18 mouse cellular contexts compared by ENCODE assay signal in the genomic region with DNA sequence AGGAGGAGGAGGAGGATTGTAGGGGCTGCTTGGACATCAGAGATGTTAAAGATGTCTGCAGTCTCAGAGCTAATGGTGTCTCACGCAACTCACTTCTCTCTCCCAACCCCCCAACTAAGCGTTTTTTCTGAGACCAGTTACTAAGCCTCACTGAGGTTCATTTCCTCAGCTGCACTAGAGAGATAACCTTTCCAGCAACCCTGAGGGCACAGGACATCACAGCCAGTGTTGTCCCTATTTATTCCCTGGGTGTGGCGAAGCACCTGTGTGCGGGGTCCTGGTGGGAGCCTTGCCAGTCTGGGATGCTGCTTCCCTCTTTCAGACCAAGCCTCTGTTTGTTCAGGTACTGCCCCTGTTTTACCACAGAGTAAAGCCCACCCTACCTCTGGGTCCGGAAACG. TPM values are rescaled to one million over a fixed set of nuclear protein-coding genes. Genes with fewer than 3 reads are reported as not detected.
A peak's percentile ranks its signal among the peaks of the same experiment; 100 is the strongest.
DNase-seq lines count a peak whose midpoint lies in the region; ATAC-seq and TF ChIP-seq lines count a peak whose summit lies in the region.
"Had no signal": no experiment of that assay in that cellular context is flagged by ENCODE, and none has a peak within 500 bp of the region (broad histone marks: within the 10 kb centered on the region; RNA-seq: fewer than 3 reads in every experiment).

No protein-coding gene starts in this region.

- H3K9ac ChIP-seq in hindbrain, postnatal 0 days (replicated peaks; ENCODE audit: low read length), result no peak overlapping the region
- H3K9ac ChIP-seq in lung, postnatal 0 days (replicated peaks; ENCODE audit: low read depth), result no peak overlapping the region
- H3K9ac ChIP-seq in liver, embryonic 12.5 days, result 0 out of 2 replicates have a peak overlapping the region, but pooled peaks have one; percentile 19
- H3K9ac ChIP-seq: embryonic facial prominence, embryonic 13.5 days; hindbrain, embryonic 14.5 days; neural tube, embryonic 13.5 days had no signal

- H3K36me3 ChIP-seq in hindbrain, embryonic 10.5 days, result no peaks in the 10 kb centered on the region
- H3K36me3 ChIP-seq in hindbrain, postnatal 0 days (ENCODE audit: insufficient read depth, low read length), result no peaks in the 10 kb centered on the region
- H3K36me3 ChIP-seq in lung, postnatal 0 days (ENCODE audit: insufficient read depth, low read length), result no peaks in the 10 kb centered on the region
- H3K36me3 ChIP-seq in liver, embryonic 12.5 days, result no peaks in the 10 kb centered on the region
- H3K36me3 ChIP-seq: embryonic facial prominence, embryonic 13.5 days had no signal

- no peak overlapping the region for H3K4me2 ChIP-seq in hindbrain, postnatal 0 days (ENCODE audit: low read depth, low read length)
- H3K4me2 ChIP-seq in lung, postnatal 0 days (replicated peaks; ENCODE audit: low read depth, low read length), result no peak overlapping the region
- peak overlapping the region; percentile 62 for H3K4me2 ChIP-seq in liver, embryonic 12.5 days
- H3K4me2 ChIP-seq: embryonic facial prominence, embryonic 13.5 days; hindbrain, embryonic 14.5 days; neural tube, embryonic 13.5 days had no signal

- no peak overlapping the region for H3K4me3 ChIP-seq in hindbrain, embryonic 10.5 days
- no peak overlapping the region for H3K4me3 ChIP-seq in hindbrain, postnatal 0 days (ENCODE audit: low read length)
- H3K4me3 ChIP-seq in lung, postnatal 0 days (ENCODE audit: low read depth, low read length), result no peak overlapping the region
- H3K4me3 ChIP-seq in liver, embryonic 12.5 days, result peak overlapping the region; percentile 23; the same call in 1 of the 2 replicates
- H3K4me3 ChIP-seq: embryonic facial prominence, embryonic 13.5 days; neural tube, embryonic 13.5 days had no signal

- DNase-seq in hindbrain, embryonic 10.5 days (ENCODE audit: low spot score), result no peak
- DNase-seq in hindbrain, postnatal 0 days (ENCODE audit: low spot score), result no peak
- DNase-seq in lung, postnatal 0 days (ENCODE audit: low spot score), result no peak
- no peak for DNase-seq in lung, postnatal 36 days
- no peak for DNase-seq in adrenal gland, adult 18-20 months (ENCODE audit: low spot score in 2 of 2)
- DNase-seq: adrenal gland, adult 8-10 months; cerebellum, postnatal 36 days; gastrocnemius, postnatal 14 days; kidney, postnatal 4 days; retina, postnatal 1 day; thymus, adult 18-20 months had no signal

- H3K27ac ChIP-seq in hindbrain, embryonic 10.5 days, result peak overlapping the region; percentile 31
- no peak overlapping the region for H3K27ac ChIP-seq in hindbrain, postnatal 0 days
- peak overlapping the region; percentile 59; the same call in 1 of the 2 replicates for H3K27ac ChIP-seq in lung, postnatal 0 days (ENCODE audit: low read length)
- no peak overlapping the region for H3K27ac ChIP-seq in liver, embryonic 12.5 days
- H3K27ac ChIP-seq: embryonic facial prominence, embryonic 13.5 days; hindbrain, embryonic 14.5 days had no signal

- H3K27me3 ChIP-seq in hindbrain, embryonic 10.5 days (ENCODE audit: insufficient read depth, poor library complexity, severe bottlenecking), result no peaks in the 10 kb centered on the region
- no peaks in the 10 kb centered on the region for H3K27me3 ChIP-seq in hindbrain, postnatal 0 days (ENCODE audit: insufficient read depth, low read length)
- no peaks in the 10 kb centered on the region for H3K27me3 ChIP-seq in lung, postnatal 0 days (replicated peaks; ENCODE audit: insufficient read depth, low read length)
- H3K27me3 ChIP-seq in liver, embryonic 12.5 days (replicated peaks), result no peaks in the 10 kb centered on the region
- H3K27me3 ChIP-seq: CH12.LX; embryonic facial prominence, embryonic 13.5 days; neural tube, embryonic 13.5 days had no signal

- H3K4me1 ChIP-seq in hindbrain, embryonic 10.5 days (replicated peaks), result peaks cover 49% of the 10 kb centered on the region
- H3K4me1 ChIP-seq in hindbrain, postnatal 0 days (ENCODE audit: insufficient read depth, low read length), result peaks cover 40% of the 10 kb centered on the region
- H3K4me1 ChIP-seq in lung, postnatal 0 days (ENCODE audit: insufficient read depth, low read depth, low read length), result peaks cover 17% of the 10 kb centered on the region; the same call in 1 of the 2 replicates
- H3K4me1 ChIP-seq in liver, embryonic 12.5 days, result peaks cover 54% of the 10 kb centered on the region

- no peaks in the 10 kb centered on the region for H3K9me3 ChIP-seq in hindbrain, embryonic 10.5 days
- H3K9me3 ChIP-seq in hindbrain, postnatal 0 days (ENCODE audit: low read length), result no peaks in the 10 kb centered on the region
- H3K9me3 ChIP-seq in lung, postnatal 0 days (ENCODE audit: low read length), result no peaks in the 10 kb centered on the region
- no peaks in the 10 kb centered on the region for H3K9me3 ChIP-seq in liver, embryonic 12.5 days (replicated peaks)
- H3K9me3 ChIP-seq: embryonic facial prominence, embryonic 13.5 days; neural tube, embryonic 13.5 days had no signal

- ATAC-seq in hindbrain, postnatal 0 days, result no peak
- ATAC-seq in lung, postnatal 0 days, result no peak
- peak; percentile 58 for ATAC-seq in liver, embryonic 12.5 days
- peak; percentile 15; the same call in 1 of the 2 replicates for ATAC-seq in megakaryocyte progenitor cell, adult 5-6 weeks (replicated peaks; ENCODE audit: poor library complexity)
- ATAC-seq: forebrain, embryonic 14.5 days had no signal

- no peak for TF ChIP-seq EP300 in lung, postnatal 0 days (IDR thresholded peaks at IDR 0.05)

- 75% methylated on average over 6 of the region's 6 CpGs for WGBS in hindbrain, embryonic 10.5 days
- WGBS in hindbrain, postnatal 0 days, result 80% methylated on average over 6 of the region's 6 CpGs
- WGBS in lung, postnatal 0 days, result 53% methylated on average over 6 of the region's 6 CpGs
- WGBS in liver, embryonic 12.5 days (ENCODE audit: insufficient replicate concordance), result 20% methylated on average over 6 of the region's 6 CpGs

- TF ChIP-seq CTCF in hindbrain, postnatal 0 days (IDR thresholded peaks at IDR 0.05; ENCODE audit: low read depth), result no peak
- TF ChIP-seq CTCF in lung, postnatal 0 days (IDR thresholded peaks at IDR 0.05), result no peak

RNA-seq across cellular contexts. Expression of a gene that starts 23.9 kb away (rescaled TPM):
- 64.2 and 74.4 TPM in 2 replicates for polyA plus RNA-seq in hindbrain, embryonic 10.5 days (2016; fragmentation: Nextera tagmentation; extraction: Ambion mirVana)
- 52.4 and 64.2 TPM in 2 replicates for total RNA-seq in hindbrain, postnatal 0 days (2014; rRNA removed)
- 70.4 and 79.2 TPM in 2 replicates for polyA plus RNA-seq in hindbrain, postnatal 0 days (2015; fragmentation: Nextera tagmentation; extraction: Ambion mirVana)
- 36.4 and 38.7 TPM in 2 replicates for polyA plus RNA-seq in lung, postnatal 0 days (2015; fragmentation: Nextera tagmentation; extraction: Ambion mirVana)
- 34.3 and 35.1 TPM in 2 replicates for polyA plus RNA-seq in liver, embryonic 12.5 days (2016; fragmentation: Nextera tagmentation; extraction: Ambion mirVana)
- 2.5 and 3.3 TPM in 2 replicates for total RNA-seq in megakaryocyte progenitor cell, adult 5-6 weeks (2015)
- 0.42 and 8.7 TPM in 2 replicates for total RNA-seq in megakaryocyte progenitor cell, adult 5-6 weeks (2017)
- 100 to 1,000 TPM in 1 of 2 experiments, 10 to 100 TPM in 1; 93.0 to 278 TPM for total RNA-seq in adrenal gland, adult 18-20 months (2021)

Comparison
In these comparisons a context has a peak if more than half of its experiments do, and no peak if none do; other contexts are left out.
1. H3K27ac ChIP-seq: peak in hindbrain, embryonic 10.5 days (single experiment) and lung, postnatal 0 days (single experiment); none in hindbrain, postnatal 0 days (single experiment) and liver, embryonic 12.5 days (single experiment).
2. ATAC-seq: peak in liver, embryonic 12.5 days (single experiment) and megakaryocyte progenitor cell, adult 5-6 weeks (single experiment); none in hindbrain, postnatal 0 days (single experiment) and lung, postnatal 0 days (single experiment).